Mouse (Mus musculus) urinary bladder, adult 18-20 months (tissue): ENCODE data around the gene Olfr492.

ENCODE experiments used
- DNase-seq, 2 experiments: peaks; one replicate each; pipeline ENCODE4 v3.0.0; 2022; ENCODE audit warnings: low spot score in 2 of 2, mixed read lengths in 2 of 2

The Olfr492 gene

GRCm38 (mm10) chr7:108323574-108323973 lies at the start of gene Olfr492:
Olfr492 (minus strand) TSS chr7:108323674.
- no peak for DNase-seq

GRCm38 (mm10) chr7:108365035-108365434 lies 41.6 kb upstream of the Olfr492 start, which contains the start of gene Olfr494:
Olfr494 (plus strand) TSS chr7:108365335.
- no peak for DNase-seq

- DNase-seq = no peak
Measured at GRCm38 (mm10) chr7:108346879-108347278, 23.4 kb upstream of the Olfr492 start, which contains the start of gene Olfr493. Olfr493 (minus strand) TSS chr7:108346979.

- no peak for DNase-seq
Measured at GRCm38 (mm10) chr7:108313151-108313550, 10.3 kb downstream of the Olfr492 start, which contains the start of gene Olfr491. Olfr491 (plus strand) TSS chr7:108313451.

- DNase-seq = no peak
Measured at GRCm38 (mm10) chr7:108288834-108289233, 34.6 kb downstream of the Olfr492 start, which contains the start of gene Olfr490. Olfr490 (minus strand) TSS chr7:108288934.
